Mouse (Mus musculus) embryonic facial prominence, embryonic 15.5 days (tissue): ENCODE measurements around the gene Prkd1. TPM values are rescaled to one million over a fixed set of nuclear protein-coding genes. Genes with fewer than 3 reads are reported as not detected.

ENCODE experiments used
- ATAC-seq: fragments of 200-750 bp; cut with Nextera tagmentation; 2 replicates; pipeline ENCODE4 v1.8.0; 2017; ENCODE audit warnings: low read depth, moderate TSS enrichment; ENCODE audit not compliant: insufficient number of reproducible peaks, low FRiP score, low TSS enrichment
- H3K27ac ChIP-seq: fragments of 300-500 bp; sonication (generic); replicated peaks from 2 replicates; pipeline ENCODE4 v1.5.1; 2015; ENCODE audit warnings: mild to moderate bottlenecking, inconsistent platforms
- H3K27me3 ChIP-seq: fragments of 300-500 bp; sonication (generic); 2 replicates; pipeline ENCODE4 v1.6.1; 2015; ENCODE audit warnings: inconsistent platforms
- H3K36me3 ChIP-seq: fragments of 300-500 bp; sonication (generic); 2 replicates; pipeline ENCODE4 v1.6.1; 2015; ENCODE audit warnings: mild to moderate bottlenecking, inconsistent platforms
- H3K4me1 ChIP-seq: fragments of 300-500 bp; sonication (generic); 2 replicates; pipeline ENCODE4 v1.6.1; 2015; ENCODE audit warnings: inconsistent platforms
- H3K4me2 ChIP-seq: fragments of 300-500 bp; sonication (generic); replicated peaks from 2 replicates; pipeline ENCODE4 v1.6.1; 2015; ENCODE audit warnings: mild to moderate bottlenecking, inconsistent platforms
- H3K4me3 ChIP-seq: fragments of 300-500 bp; sonication (generic); replicated peaks from 2 replicates; pipeline ENCODE4 v1.5.1; 2015; ENCODE audit warnings: mild to moderate bottlenecking, inconsistent platforms
- H3K9ac ChIP-seq: fragments of 300-500 bp; sonication (generic); 2 replicates; pipeline ENCODE4 v1.6.1; 2015; ENCODE audit warnings: inconsistent platforms
- H3K9me3 ChIP-seq: fragments of 300-500 bp; sonication (generic); replicated peaks from 2 replicates; pipeline ENCODE4 v1.6.1; 2016; ENCODE audit warnings: inconsistent platforms
- WGBS: fragments of 180-500 bp; shearing (Covaris S2); methylation state at CpG from one replicate; pipeline ENCODE4 v1.1.7; 2015; 5-methylcytosine and 5-hydroxymethylcytosine counted together
- polyA plus RNA-seq: library from polyadenylated mRNA; unstranded; fragments of >200 nt; fragmentation: Nextera tagmentation; extraction: Ambion mirVana; gene quantifications from 2 replicates; pipeline ENCODE4 v1.2.1, GENCODE M21; 2015

Prkd1 gene
- polyA plus RNA-seq, 1 experiment from 2014 or later, result 6.8 TPM

DNA sequence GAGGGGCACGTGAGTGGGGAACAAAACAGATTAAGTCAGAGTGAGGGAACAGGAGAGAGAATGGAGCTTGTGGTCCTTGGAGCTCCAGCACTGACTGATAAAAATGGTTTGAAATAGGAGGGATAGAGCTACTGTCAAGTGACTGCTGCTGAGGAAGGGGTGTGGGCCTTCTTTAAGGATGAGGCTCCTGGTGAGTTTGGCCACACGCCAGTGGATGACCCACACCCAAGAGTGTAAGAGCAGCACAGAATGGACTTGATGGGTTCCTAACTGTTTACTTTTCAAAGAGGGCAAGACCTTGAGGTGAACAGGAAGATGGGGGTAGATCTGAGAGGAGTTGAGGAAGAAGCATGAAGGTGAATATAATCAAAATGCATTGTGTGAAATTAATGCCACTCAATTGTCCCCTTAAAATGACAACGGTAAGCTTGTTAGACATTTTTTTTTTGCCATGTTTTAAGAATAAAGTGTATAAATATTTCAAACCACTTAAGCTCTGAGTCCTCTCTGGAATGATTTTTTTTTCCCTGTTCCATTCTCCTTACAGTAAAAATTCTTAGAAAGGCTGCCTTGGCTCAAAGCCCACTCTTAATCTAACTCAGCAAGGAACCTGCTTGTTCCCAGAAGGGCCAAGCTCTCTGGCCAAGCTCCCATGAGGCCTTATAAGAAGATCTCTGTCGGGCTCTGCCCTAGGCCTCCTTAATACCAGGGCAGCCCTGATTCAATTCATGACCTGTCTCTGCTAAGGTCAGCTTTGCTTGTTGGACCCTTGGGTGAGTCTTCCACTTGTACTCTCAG lies 42.0 kb downstream of the Prkd1 start:
- Histone ChIP-seq H3K36me3 (no peaks in the 10 kb centered on the region), H3K27ac (no peak overlapping the region), H3K4me1 (no peaks in the 10 kb centered on the region), H3K9ac (no peak overlapping the region), H3K4me3 (no peak overlapping the region), H3K27me3 (no peaks in the 10 kb centered on the region), H3K9me3 (no peaks in the 10 kb centered on the region), H3K4me2 (no peak overlapping the region)
- WGBS, result 62% methylated on average over 4 of the region's 4 CpGs
- ATAC-seq, result no peak

DNA sequence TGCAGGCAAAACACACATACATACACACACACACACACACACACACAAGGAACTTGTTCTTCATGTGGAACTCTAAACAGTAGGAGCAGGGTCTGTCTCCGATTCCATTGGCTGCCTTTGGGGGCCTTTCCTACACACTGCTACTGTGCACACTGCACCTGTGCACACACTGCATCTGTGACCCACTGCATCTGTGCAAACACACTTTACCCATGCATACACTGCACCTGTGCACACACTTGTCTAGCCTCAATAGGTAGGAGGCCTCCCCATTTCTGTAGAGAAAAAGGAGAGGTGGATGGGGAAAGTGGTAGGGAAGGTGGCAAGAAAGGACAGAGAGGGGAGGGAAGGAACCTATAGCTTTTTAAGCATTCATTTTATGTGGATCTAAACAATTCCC lies 49.5 kb downstream of the Prkd1 start:
- Histone ChIP-seq H3K9ac (no peak overlapping the region), H3K27ac (no peak overlapping the region), H3K36me3 (no peaks in the 10 kb centered on the region), H3K4me3 (no peak overlapping the region), H3K27me3 (no peaks in the 10 kb centered on the region), H3K9me3 (no peaks in the 10 kb centered on the region), H3K4me2 (no peak overlapping the region), H3K4me1 (no peaks in the 10 kb centered on the region)
- ATAC-seq, result no peak
- WGBS, result 79% methylated on average over 1 of the region's 1 CpGs

DNA sequence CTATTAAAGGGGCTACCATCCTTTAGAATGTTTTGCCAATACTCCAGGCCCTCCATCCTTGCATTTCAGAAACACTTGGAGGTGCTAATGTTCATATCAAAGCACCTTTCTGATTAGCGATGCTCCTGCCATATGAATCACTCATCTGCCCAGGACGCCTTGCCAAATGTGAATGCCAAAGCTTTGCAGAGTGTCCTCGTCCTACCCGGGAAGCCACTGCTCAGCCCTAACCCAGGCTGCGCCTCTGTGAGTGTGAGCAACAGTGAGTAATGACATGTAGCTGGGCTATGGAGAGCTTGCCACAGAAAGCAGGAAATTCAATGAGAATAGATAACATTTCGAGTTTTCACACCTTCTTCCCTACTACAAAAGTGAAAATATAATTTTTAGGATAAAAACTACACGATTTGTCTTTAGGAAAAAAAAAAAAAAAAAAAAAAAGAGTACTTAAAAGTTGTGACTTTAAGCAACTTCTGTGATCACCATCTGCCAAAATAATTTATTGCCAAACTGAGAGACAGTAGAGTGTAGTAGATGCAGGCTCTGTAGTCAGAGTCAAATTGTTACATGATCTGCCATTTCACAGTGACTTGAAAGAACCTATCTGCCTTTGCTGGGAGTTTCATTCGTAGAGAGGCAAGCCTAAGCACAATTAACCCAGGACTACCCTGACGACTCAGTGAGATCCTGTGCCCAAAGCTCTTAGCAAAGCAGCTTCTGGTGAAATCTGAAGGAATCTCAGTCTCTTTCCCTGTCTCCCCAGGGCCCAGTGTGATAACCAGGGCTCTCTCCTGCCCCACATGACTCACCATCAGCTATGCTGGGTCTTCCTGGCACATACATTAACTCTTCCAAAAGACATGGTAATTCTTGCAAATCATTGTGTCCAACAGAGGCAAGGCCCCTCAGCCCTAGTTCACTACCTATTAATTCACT lies 50.6 kb downstream of the Prkd1 start:
- Histone ChIP-seq H3K9ac (no peak overlapping the region), H3K4me1 (no peaks in the 10 kb centered on the region), H3K36me3 (no peaks in the 10 kb centered on the region), H3K27me3 (no peaks in the 10 kb centered on the region), H3K27ac (no peak overlapping the region), H3K4me2 (no peak overlapping the region), H3K4me3 (no peak overlapping the region), H3K9me3 (no peaks in the 10 kb centered on the region)
- no peak for ATAC-seq
- 72% methylated on average over 9 of the region's 9 CpGs for WGBS

DNA sequence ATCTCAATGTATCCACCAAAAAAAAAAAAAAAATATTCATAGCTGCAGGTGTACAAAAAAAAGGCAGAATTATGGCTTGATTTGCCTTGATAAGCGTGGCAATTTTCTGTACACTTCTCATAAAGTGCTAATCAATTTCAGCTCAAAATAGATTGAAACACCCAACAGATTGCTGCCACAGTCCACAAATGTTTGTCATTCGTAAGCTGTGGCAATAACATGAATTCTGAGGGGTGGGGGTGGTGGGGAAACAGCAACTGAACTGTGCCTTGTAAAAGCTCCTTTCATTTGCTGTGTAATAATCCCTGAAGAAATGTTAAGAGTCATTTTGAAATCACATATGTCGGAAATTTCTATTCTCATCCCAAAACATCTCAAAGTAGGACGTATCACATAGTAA lies 51.4 kb downstream of the Prkd1 start:
- H3K36me3 ChIP-seq, result no peaks in the 10 kb centered on the region
- no peak overlapping the region for H3K27ac ChIP-seq
- H3K9ac ChIP-seq, result no peak overlapping the region
- 79% methylated on average over 4 of the region's 4 CpGs for WGBS
- H3K4me1 ChIP-seq, result no peaks in the 10 kb centered on the region
- no peaks in the 10 kb centered on the region for H3K27me3 ChIP-seq
- H3K9me3 ChIP-seq, result no peaks in the 10 kb centered on the region
- ATAC-seq, result no peak
- H3K4me2 ChIP-seq, result no peak overlapping the region
- no peak overlapping the region for H3K4me3 ChIP-seq

DNA sequence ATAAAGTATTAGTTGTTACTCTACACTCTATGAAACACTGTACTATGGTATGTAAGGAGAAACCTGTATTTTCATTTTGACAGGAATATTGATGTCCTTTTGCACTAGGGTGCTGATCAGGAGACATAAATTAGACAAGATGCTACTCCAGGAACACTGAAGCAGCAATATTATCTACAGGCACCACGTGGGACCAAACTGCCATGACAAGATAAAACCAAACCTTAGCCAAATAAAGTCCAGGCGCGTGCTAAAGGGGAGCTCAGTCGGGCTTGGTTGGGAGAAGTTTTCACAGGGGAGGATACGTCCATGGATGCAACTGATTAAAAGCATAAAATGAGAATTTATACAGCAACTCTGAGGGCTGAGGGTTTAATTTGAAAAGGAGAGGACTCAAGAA lies 53.1 kb downstream of the Prkd1 start:
- Histone ChIP-seq H3K9ac (no peak overlapping the region), H3K27ac (no peak overlapping the region), H3K4me2 (no peak overlapping the region), H3K36me3 (no peaks in the 10 kb centered on the region), H3K27me3 (no peaks in the 10 kb centered on the region), H3K9me3 (no peaks in the 10 kb centered on the region), H3K4me1 (no peaks in the 10 kb centered on the region), H3K4me3 (no peak overlapping the region)
- 62% methylated on average over 5 of the region's 5 CpGs for WGBS
- ATAC-seq, result no peak

DNA sequence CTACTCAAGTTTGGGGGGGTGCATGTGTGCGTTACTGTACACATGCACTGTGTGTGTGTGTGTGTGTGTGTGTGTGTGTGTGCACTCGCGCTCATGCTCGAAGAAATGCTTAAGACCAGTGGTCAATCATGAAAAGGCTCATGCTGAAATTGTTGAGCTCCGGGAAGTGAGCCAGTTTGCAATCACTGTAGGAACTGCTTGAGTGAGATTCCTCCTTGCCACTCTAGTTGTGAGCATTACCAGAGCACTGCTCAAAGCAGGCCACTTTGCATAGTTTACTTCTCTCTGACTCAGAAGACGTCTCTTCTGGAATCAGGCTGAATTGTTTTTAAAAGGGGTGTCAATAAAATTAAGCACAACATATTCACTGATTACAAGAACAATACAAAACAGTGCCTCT lies 54.4 kb downstream of the Prkd1 start:
- 67% methylated on average over 6 of the region's 6 CpGs for WGBS

DNA sequence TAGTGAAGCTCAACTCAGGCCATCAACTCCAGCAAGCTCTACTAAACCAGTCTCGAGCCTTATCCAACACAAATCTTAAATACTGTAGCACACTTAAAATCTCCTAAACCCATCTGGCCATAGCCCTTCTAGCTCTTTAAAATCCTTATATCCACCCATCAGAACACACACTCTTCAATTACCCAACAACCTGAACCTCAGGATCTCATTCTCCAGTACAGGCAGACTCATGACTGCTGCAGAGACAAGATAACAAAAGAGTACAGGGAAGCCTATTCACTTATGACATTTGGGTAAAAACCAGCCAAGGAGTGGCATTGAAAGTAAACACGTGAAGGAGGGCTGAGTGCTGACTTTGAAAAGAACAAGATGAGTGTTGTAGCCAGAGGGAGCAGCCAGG lies 55.4 kb downstream of the Prkd1 start:
- Histone ChIP-seq H3K4me3 (no peak overlapping the region), H3K9ac (no peak overlapping the region), H3K36me3 (no peaks in the 10 kb centered on the region), H3K27ac (no peak overlapping the region), H3K4me2 (no peak overlapping the region), H3K9me3 (no peaks in the 10 kb centered on the region), H3K4me1 (no peaks in the 10 kb centered on the region), H3K27me3 (no peaks in the 10 kb centered on the region)
- 70% methylated on average over 2 of the region's 2 CpGs for whole genome bisulfite sequencing
- no peak for ATAC-seq

More for the DNA sequence above, 54.4 kb downstream of the Prkd1 start:
- Histone ChIP-seq H3K4me1 (no peaks in the 10 kb centered on the region), H3K4me3 (no peak overlapping the region), H3K27me3 (no peaks in the 10 kb centered on the region), H3K9me3 (no peaks in the 10 kb centered on the region), H3K9ac (no peak overlapping the region), H3K4me2 (no peak overlapping the region), H3K27ac (no peak overlapping the region), H3K36me3 (no peaks in the 10 kb centered on the region)
- ATAC-seq, result peak; percentile 29; the same call in 1 of the 2 replicates

DNA sequence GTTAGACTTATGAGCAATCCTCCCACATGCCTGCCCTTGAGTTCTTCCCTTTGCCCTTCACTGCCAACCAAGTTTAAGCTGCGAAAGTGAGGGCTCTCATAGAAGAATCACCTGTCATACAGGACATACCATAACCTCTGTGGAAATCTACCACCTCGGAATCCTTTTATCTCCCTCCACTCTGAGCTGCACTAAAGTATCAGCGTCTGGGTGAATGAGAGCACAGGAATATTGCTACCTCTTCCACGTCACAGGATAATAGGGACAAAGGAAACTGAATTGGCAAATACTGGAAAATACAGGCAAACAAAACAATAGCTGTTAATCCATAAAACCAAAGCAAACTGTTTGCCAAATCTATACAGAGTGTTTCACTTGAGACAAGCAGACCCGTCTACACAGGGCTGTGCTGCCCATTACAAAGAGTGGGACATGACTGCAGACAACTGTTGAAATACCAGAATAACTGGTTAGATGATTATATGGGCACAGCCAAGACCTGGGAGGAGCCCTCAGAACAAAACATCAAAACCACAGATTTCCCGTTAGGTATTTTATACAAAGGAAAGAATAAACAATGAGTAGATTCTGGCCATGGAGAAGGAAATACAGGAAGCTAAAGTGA lies 60.6 kb downstream of the Prkd1 start:
- Histone ChIP-seq H3K4me3 (no peak overlapping the region), H3K36me3 (no peaks in the 10 kb centered on the region), H3K27me3 (no peaks in the 10 kb centered on the region), H3K27ac (no peak overlapping the region), H3K9me3 (no peaks in the 10 kb centered on the region), H3K4me1 (no peaks in the 10 kb centered on the region), H3K9ac (no peak overlapping the region), H3K4me2 (no peak overlapping the region)
- 78% methylated on average over 6 of the region's 6 CpGs for WGBS
- ATAC-seq, result no peak; the same call in 1 of the 2 replicates

DNA sequence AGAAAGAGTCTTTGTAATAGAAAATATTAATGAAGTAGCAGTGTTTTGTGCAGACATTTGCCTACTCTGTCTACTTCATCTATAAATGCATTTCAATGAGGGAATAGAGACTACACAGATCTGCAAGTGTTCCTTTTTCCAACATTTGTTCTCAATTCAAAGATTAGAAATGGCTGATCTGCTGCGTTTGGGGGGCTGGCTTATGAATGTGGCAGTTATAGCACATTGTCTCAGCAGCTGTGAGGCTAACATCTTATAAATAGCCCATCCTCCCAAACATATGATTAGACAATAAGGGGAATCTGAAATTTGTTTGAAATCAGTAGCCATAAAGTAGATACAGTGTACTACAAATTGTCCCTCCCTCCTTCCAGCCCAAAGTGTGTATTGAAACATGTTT lies 83.7 kb downstream of the Prkd1 start:
- Histone ChIP-seq H3K27ac (no peak overlapping the region), H3K9me3 (no peaks in the 10 kb centered on the region), H3K36me3 (no peaks in the 10 kb centered on the region), H3K4me1 (no peaks in the 10 kb centered on the region), H3K27me3 (no peaks in the 10 kb centered on the region), H3K9ac (no peak overlapping the region), H3K4me3 (no peak overlapping the region), H3K4me2 (no peak overlapping the region)
- ATAC-seq, result no peak
- 31% methylated on average over 1 of the region's 1 CpGs for WGBS

DNA sequence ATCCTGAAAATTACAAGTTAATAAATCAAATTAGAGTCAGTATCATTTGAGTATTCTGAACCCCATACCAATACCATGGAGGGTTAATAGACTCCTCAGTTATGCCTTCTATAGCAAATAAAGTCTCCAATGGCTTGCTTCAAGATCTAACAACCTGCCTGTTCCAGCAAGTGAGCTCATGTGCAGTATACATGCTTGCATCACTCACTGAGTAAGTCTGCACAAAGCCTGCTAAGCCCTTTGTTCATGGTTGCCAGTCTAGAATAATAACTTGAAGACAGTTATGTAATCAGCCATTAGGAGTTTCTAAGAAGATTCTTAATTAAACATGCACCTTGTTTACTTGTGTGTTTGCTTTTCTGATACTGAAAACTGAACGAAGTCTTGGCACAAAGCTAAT lies 88.4 kb downstream of the Prkd1 start:
- Histone ChIP-seq H3K9me3 (no peaks in the 10 kb centered on the region), H3K4me3 (no peak overlapping the region), H3K27me3 (no peaks in the 10 kb centered on the region), H3K4me2 (no peak overlapping the region), H3K9ac (no peak overlapping the region), H3K4me1 (no peaks in the 10 kb centered on the region), H3K27ac (no peak overlapping the region), H3K36me3 (no peaks in the 10 kb centered on the region)
- WGBS, result 76% methylated on average over 1 of the region's 1 CpGs
- ATAC-seq, result no peak

DNA sequence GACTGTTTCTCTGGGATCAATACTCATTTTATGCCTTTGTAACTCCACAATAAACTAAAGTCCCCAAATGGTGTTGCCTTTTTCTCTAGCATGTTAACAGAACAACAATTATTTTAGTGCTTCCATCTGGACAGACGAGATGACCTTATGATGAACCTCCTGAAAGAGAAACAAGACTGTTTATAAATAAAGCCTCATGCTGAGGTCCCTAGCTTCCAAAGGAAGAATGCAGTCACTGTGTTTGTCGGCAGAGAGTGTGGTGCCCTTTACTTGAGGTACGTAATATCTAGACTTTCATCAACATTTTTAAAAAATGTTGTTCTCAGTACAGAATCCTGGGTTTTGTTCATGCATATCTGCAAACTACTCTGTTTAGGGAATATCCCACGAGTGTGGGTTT lies 90.7 kb downstream of the Prkd1 start:
- 27% methylated on average over 4 of the region's 4 CpGs for WGBS
- no peaks in the 10 kb centered on the region for H3K27me3 ChIP-seq
- ATAC-seq, result no peak
- H3K4me1 ChIP-seq, result no peaks in the 10 kb centered on the region
- H3K4me3 ChIP-seq, result no peak overlapping the region
- H3K9me3 ChIP-seq, result no peaks in the 10 kb centered on the region
- no peak overlapping the region for H3K27ac ChIP-seq
- H3K36me3 ChIP-seq, result no peaks in the 10 kb centered on the region
- no peak overlapping the region for H3K4me2 ChIP-seq
- no peak overlapping the region for H3K9ac ChIP-seq
